Mouse (Mus musculus) testis, postnatal 10 days (tissue): ENCODE data around the gene Ier3.

Experiments
- DNase-seq: peaks from one replicate; pipeline ENCODE4 v3.0.0; 2021; ENCODE audit warnings: low spot score

Gene Ier3

DNA sequence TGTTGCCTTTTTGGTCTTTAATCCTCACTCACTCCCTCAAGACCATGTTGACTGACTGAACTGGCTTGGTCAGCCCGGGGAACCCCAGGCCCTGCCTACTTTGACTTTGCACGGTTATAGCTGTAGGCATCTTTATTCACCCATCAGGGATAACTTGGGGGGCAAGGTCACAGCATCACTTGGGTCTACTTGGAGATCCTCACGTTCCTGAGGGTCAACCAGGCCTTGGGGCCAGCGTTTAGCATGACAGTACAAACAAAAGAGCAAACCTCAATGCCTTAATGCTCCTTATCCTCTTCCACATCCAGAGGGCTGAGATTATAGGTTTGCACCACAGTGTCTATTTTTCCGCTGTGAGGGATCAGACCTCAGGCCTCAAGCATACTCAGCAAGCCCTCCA is 9.2 kb upstream of the Ier3 start:
- no peak for DNase-seq

DNA sequence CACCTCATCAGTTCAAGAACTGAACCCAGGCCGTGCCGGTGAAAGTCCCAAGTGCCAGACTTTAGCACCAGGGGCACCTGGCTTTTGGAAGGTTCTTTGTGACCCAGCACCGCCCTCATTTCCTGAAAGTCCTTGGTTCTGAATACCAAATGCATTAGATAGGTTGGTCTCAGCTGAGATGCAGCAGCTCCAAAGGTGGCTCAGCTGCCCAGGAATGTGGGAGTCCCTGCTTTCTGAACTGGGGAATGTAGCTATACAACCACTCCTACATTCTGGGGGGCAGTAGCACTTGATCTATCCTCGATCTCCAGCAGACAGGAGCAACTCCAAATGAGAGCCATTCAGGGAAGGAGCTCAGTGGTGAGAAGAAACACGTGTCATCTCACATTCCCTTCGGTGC is 8.7 kb upstream of the Ier3 start:
- DNase-seq = no peak

DNA sequence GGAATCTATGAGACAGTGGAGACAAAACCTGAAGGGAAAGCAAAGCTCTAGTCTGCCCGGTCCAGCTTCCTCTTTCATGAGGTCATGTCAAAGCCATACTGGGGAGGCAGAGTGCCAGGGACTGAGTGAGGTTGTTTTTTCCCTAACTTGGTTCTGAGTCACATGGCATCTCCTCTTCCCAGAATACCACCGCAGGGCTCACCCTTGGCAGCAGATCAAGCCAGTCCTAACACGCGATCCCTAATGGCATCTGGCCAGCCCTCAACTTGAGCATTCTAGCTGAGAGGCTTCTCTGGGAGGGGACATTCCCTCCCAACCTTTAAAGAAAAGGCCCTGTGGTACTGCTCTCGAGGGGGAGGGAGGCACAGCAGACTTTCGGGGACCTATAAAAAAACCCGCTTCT is 8.2 kb upstream of the Ier3 start:
- DNase-seq = peak; percentile 89

DNA sequence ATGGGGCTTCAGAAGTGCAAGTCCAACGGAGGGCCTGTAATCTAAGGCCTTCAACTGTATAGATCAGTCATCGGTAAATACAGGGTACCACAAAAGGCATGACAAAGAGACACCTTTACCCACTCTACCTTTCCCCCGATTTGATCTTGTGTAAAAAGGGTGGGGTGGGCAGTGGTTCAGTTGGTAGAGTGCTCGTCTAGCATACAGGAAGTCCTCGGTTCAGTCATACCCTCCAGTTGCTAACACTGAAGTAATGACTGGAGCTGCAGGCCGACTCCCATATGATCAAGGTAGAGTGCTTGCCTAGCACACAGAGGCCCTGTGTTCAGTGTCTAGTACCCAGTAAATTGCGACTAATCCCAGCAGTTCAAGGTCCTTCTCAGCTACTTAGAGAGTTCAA is 7.8 kb upstream of the Ier3 start:
- DNase-seq = no peak

DNA sequence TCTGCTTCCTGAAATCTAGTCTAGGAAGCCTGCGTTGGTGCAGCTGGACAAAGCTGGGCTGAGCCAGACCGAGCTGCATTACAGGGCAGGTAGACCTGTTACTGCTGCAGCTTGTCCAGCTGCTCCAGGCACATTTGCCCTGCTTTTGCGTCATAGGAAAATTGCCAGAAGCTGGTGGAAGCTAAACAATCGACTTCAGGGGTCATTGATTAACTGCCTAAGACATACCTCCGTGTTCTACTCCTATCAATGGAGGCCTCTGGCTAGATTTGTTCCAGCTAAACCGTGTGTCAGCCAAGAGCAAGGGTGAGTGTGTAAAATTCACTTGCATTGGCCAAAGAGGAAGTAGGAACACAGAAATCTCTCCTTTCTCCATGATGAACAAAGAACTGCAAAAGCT is 6.8 kb upstream of the Ier3 start:
- no peak for DNase-seq

GRCm38 (mm10) chr17:35815836-35816235 is 5.6 kb upstream of the Ier3 start:
- DNase-seq = no peak

DNA sequence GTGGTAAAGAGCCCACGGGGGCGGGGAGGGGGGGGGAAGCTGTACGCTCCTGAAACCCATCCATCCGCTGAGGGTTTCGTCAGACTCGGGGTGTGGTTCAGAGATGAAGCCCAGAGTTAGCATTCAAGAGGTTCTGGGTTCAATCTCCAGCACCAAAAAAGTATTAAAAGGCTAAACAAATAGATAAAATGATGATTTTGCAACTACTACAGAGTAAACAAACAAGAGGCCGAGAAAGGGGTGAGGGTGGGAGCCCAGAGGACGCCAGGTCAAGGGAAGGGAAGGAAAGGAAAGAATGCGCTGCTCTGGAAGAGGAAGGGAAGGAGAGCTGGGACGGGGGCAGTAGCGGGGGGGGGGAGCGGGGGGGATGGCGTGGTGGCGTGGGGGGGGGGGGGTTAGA is 4.8 kb upstream of the Ier3 start:
- DNase-seq = no peak

DNA sequence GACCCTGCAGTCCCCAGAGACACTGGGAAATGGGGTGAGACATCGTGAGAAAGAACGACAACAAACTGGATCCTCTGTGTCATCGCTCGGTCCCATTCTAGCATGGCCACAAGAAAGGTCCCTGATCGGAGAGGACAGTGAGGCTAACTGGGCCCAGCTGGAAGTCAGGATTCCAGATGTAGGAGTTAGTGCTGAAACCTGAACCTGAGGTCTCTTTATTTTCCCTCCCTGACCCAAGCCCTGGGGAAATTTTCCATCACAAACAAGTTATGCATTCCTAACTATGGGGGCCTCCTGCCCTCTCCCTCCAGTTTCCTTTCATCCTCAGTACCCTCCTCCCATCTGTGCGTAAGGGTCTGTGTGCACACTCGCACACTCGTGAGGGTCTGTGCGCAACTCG is 4.3 kb upstream of the Ier3 start:
- no peak for DNase-seq

- DNase-seq = no peak
Measured at GRCm38 (mm10) chr17:35820111-35820510, 1.4 kb upstream of the Ier3 start.

DNA sequence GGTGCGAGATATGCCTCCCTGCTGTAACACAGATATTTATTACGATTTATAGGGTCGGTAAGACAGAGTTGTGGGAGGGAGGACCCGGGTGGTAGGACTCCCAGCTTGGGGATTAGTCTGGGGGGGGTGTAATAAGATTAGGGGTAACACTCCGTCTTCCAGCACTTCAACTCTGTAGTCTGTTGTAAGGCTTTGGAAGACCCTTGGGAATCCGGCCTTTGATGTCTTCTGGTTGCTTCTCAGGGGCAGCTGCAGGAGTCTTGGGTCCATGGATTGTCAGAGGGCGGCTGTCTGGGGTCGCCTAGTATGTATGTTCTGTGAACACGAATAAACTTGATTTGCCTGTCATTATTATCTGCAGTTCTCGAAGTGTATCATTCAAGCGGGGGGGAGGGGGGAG is 1.1 kb downstream of the Ier3 start:
- no peak for DNase-seq

- peak; percentile 93 for DNase-seq
Measured at GRCm38 (mm10) chr17:35822964-35823937, 1.8 kb downstream of the Ier3 start, which contains the start of gene Flot1. Flot1 (plus strand) TSS chr17:35823230.

- DNase-seq = no peak
Measured at GRCm38 (mm10) chr17:35824402-35824801, 2.9 kb downstream of the Ier3 start.

- DNase-seq = no peak
Measured at GRCm38 (mm10) chr17:35825109-35825850, 3.8 kb downstream of the Ier3 start.

DNA sequence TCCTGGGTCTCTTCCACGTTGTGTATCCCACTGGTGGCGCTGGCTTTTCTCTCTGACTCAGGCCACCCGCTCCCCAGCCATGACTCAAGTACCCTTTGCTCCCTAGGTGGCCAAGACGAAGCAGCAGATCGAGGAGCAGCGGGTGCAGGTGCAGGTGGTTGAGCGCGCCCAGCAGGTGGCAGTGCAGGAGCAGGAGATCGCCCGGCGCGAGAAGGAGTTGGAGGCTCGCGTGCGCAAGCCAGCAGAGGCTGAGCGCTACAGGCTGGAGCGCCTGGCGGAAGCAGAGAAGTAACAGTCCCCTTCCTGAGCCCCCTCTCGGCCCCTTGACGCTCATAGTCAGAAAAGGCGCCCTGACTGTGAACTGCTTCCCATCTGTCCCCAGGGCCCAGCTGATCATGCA is 8.3 kb downstream of the Ier3 start:
- DNase-seq = peak; percentile 93

- DNase-seq = no peak
Measured at GRCm38 (mm10) chr17:35832400-35833238, 11.1 kb downstream of the Ier3 start.

- DNase-seq = no peak
Measured at GRCm38 (mm10) chr17:35833239-35833751, 11.8 kb downstream of the Ier3 start.

- DNase-seq = no peak
Measured at GRCm38 (mm10) chr17:35833894-35834293, 12.4 kb downstream of the Ier3 start.

DNA sequence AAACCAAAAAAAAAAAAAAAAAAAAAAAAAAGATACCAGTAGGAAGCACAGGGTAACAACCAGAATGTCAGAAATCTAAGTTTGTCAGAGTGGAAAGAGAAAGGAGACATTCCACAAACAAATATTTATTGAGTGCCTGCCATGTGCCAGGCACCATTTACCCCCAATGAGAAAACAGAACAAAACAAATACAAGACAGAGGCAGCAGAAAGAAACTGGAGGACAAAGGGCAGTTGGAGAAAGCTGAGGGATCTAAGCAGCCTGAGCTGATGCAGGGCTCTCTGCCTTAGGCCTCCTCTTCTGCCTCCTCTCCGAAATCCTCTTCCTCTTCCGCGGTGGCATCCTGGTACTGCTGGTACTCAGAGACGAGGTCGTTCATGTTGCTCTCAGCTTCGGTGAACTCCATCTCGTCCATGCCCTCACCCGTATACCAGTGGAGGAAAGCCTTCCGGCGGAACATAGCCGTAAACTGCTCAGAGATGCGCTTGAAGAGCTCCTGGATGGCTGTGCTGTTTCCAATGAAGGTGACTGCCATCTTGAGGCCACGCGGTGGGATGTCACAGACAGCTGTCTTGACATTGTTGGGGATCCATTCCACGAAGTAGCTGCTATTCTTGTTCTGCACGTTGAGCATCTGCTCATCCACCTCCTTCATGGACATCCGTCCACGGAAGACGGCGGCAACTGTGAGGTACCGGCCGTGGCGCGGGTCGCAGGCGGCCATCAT is 13.4 kb downstream of the Ier3 start:
- no peak for DNase-seq

DNA sequence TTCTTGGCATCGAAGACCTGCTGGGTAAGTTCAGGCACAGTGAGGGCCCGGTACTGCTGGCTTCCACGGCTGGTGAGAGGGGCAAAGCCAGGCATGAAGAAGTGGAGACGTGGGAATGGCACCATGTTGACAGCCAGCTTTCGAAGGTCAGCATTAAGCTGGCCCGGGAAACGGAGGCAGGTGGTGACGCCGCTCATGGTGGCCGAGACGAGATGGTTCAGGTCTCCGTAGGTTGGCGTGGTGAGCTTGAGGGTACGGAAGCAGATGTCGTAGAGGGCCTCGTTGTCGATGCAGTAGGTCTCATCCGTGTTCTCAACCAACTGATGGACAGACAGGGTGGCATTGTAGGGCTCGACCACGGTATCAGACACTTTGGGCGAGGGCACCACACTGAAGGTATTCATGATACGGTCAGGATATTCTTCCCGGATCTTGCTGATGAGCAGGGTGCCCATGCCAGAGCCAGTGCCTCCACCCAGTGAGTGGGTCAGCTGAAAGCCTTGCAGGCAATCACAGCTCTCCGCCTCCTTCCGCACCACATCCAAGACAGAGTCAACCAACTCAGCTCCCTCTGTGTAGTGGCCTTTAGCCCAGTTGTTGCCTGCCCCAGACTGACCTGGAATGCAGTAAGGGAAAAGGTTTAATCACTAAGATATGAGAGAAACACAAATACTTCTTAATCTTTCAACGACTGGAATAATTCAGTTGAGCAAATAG is 14.1 kb downstream of the Ier3 start:
- DNase-seq = no peak

DNA sequence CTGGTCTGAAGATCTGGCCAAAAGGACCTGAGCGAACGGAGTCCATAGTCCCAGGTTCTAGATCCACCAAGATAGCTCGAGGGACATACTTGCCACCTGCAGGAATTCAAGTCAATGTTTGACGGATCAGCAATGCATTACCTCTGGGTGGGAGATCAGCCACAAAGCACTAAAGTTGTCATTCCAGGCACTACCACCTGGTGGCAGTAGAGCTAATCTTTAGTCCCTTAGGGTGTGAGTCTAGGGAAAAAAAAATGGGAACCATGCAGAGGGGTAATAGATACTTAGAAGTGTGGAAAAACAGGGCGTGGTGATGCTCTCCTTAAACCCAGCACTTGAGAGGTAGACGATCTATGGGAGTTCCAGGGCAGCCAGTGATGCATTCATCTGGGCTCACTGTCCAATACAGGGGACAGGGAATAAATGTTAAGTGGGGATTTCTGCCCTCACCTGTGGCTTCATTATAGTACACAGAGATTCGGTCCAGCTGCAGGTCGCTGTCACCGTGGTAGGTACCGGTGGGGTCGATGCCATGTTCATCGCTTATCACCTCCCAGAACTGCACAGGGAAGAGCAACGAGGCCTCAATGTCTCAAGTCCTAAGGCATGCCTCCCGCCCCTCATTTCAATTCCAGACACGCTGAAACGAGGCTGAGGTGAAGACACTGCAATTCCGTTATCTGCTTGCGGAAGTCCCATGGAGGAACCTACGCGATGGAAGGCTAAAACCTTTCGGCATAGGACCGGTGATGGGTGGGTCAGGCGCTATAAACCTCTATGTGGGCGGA is 14.9 kb downstream of the Ier3 start:
- peak; percentile 90 for DNase-seq
